Mouse (Mus musculus): ENCODE measurements at regions not wholly inside any gene's neighbourhood (a gene's known extent, or its start where the extent isn't known, plus 50 kb on each side); places are given as distances from the start of the nearest gene placed in this dataset.

- Histone ChIP-seq H3K4me2 (ENCODE audit: low read depth) (no peak overlapping the region), H3K36me3 (ENCODE audit: control insufficient read depth, insufficient read depth) (no peaks in the 10 kb centered on the region), H3K27me3 (ENCODE audit: control insufficient read depth, insufficient read depth, insufficient read length) (no peaks in the 10 kb centered on the region), H3K79me2 (ENCODE audit: control insufficient read depth, insufficient read depth) (no peaks in the 10 kb centered on the region), H3K4me3 (no peak overlapping the region), H3ac (ENCODE audit: control insufficient read depth, insufficient read length) (no peak overlapping the region)
- TF ChIP-seq MYOG (IDR thresholded peaks at IDR 0.05; ENCODE audit: control insufficient read depth in 1 of 3, insufficient read depth in 1 of 3, insufficient read length in 2 of 3, low read depth in 2 of 3) (no peak), REST (IDR thresholded peaks at IDR 0.05; ENCODE audit: insufficient read depth, insufficient read length) (no peak), USF1 (IDR thresholded peaks at IDR 0.05; ENCODE audit: low read depth) (no peak), POLR2A (IDR thresholded peaks at IDR 0.05; ENCODE audit: insufficient read length, low read depth) (no peak), MYOD1 (IDR thresholded peaks at IDR 0.05; ENCODE audit: control insufficient read depth in 1 of 3, insufficient read length in 2 of 3, low read depth in 2 of 3) (no peak), E2F4 (IDR thresholded peaks at IDR 0.05; ENCODE audit: insufficient read depth) (no peak), TCF3 (IDR thresholded peaks at IDR 0.05; ENCODE audit: insufficient read length, low read depth) (no peak), MAX (IDR thresholded peaks at IDR 0.05; ENCODE audit: low read depth) (no peak), CEBPB (IDR thresholded peaks at IDR 0.05; ENCODE audit: insufficient read depth, poor library complexity, severe bottlenecking) (no peak), POLR2AphosphoS2 (IDR thresholded peaks at IDR 0.05; ENCODE audit: insufficient read length, low read depth) (no peak)
These were observed 96.3 kb upstream of the Col5a2 start for GRCm38 (mm10) chr1:45599421-45599820.

GRCm38 (mm10) chr1:45600011-45600410 lies 96.9 kb upstream of the Col5a2 start:
- no peaks in the 10 kb centered on the region for H3K27me3 ChIP-seq (ENCODE audit: control insufficient read depth, insufficient read depth, insufficient read length)
- H3K36me3 ChIP-seq (ENCODE audit: control insufficient read depth, insufficient read depth): no peaks in the 10 kb centered on the region
- H3K4me2 ChIP-seq (ENCODE audit: low read depth): no peak overlapping the region
- no peaks in the 10 kb centered on the region for H3K79me2 ChIP-seq (ENCODE audit: control insufficient read depth, insufficient read depth)
- no peak overlapping the region for H3ac ChIP-seq (ENCODE audit: control insufficient read depth, insufficient read length)
- H3K4me3 ChIP-seq: no peak overlapping the region
- TF ChIP-seq SRF (IDR thresholded peaks at IDR 0.05; ENCODE audit: control insufficient read depth, insufficient read length, low read depth) (no peak), MAX (IDR thresholded peaks at IDR 0.05; ENCODE audit: low read depth) (no peak), MYOD1 (IDR thresholded peaks at IDR 0.05; ENCODE audit: control insufficient read depth in 1 of 3, insufficient read length in 2 of 3, low read depth in 2 of 3) (no peak), POLR2A (IDR thresholded peaks at IDR 0.05; ENCODE audit: insufficient read length, low read depth) (no peak), E2F4 (IDR thresholded peaks at IDR 0.05; ENCODE audit: insufficient read depth) (no peak), TCF3 (IDR thresholded peaks at IDR 0.05; ENCODE audit: insufficient read length, low read depth) (no peak), POLR2AphosphoS2 (IDR thresholded peaks at IDR 0.05; ENCODE audit: insufficient read length, low read depth) (no peak), MYOG (IDR thresholded peaks at IDR 0.05; ENCODE audit: control insufficient read depth in 1 of 3, insufficient read depth in 1 of 3, insufficient read length in 2 of 3, low read depth in 2 of 3) (no peak), TCF12 (IDR thresholded peaks at IDR 0.05; ENCODE audit: insufficient read depth, poor library complexity, severe bottlenecking) (no peak), CEBPB (IDR thresholded peaks at IDR 0.05; ENCODE audit: insufficient read depth, poor library complexity, severe bottlenecking) (no peak), REST (IDR thresholded peaks at IDR 0.05; ENCODE audit: insufficient read depth, insufficient read length) (no peak)

GRCm38 (mm10) chr1:45605571-45605970 lies 102.5 kb upstream of the Col5a2 start:
- H3ac ChIP-seq (ENCODE audit: control insufficient read depth, insufficient read length): no peak overlapping the region
- peak overlapping the region; percentile 49 for H3K4me2 ChIP-seq (ENCODE audit: low read depth)
- H3K4me3 ChIP-seq: no peak overlapping the region
- TF ChIP-seq E2F4 (IDR thresholded peaks at IDR 0.05; ENCODE audit: insufficient read depth) (no peak), POLR2AphosphoS2 (IDR thresholded peaks at IDR 0.05; ENCODE audit: insufficient read length, low read depth) (no peak), REST (IDR thresholded peaks at IDR 0.05; ENCODE audit: insufficient read depth, insufficient read length) (no peak), CEBPB (IDR thresholded peaks at IDR 0.05; ENCODE audit: insufficient read depth, poor library complexity, severe bottlenecking) (no peak), SRF (IDR thresholded peaks at IDR 0.05; ENCODE audit: control insufficient read depth, insufficient read length, low read depth) (no peak), TCF12 (IDR thresholded peaks at IDR 0.05; ENCODE audit: insufficient read depth, poor library complexity, severe bottlenecking) (no peak), POLR2A (IDR thresholded peaks at IDR 0.05; ENCODE audit: insufficient read length, low read depth) (no peak), MYOD1 (IDR thresholded peaks at IDR 0.05; ENCODE audit: control insufficient read depth in 1 of 3, insufficient read length in 2 of 3, low read depth in 2 of 3) (no peak), MYOG (IDR thresholded peaks at IDR 0.05; ENCODE audit: control insufficient read depth in 1 of 3, insufficient read depth in 1 of 3, insufficient read length in 2 of 3, low read depth in 2 of 3) (no peak)
- H3K79me2 ChIP-seq (ENCODE audit: control insufficient read depth, insufficient read depth): no peaks in the 10 kb centered on the region
- no peaks in the 10 kb centered on the region for H3K36me3 ChIP-seq (ENCODE audit: control insufficient read depth, insufficient read depth)
- H3K27me3 ChIP-seq (ENCODE audit: control insufficient read depth, insufficient read depth, insufficient read length): no peaks in the 10 kb centered on the region

- Histone ChIP-seq H3K79me2 (ENCODE audit: control insufficient read depth, insufficient read depth) (no peaks in the 10 kb centered on the region), H3K27me3 (ENCODE audit: control insufficient read depth, insufficient read depth, insufficient read length) (no peaks in the 10 kb centered on the region), H3K4me3 (no peak overlapping the region), H3K36me3 (ENCODE audit: control insufficient read depth, insufficient read depth) (no peaks in the 10 kb centered on the region), H3ac (ENCODE audit: control insufficient read depth, insufficient read length) (no peak overlapping the region), H3K4me2 (ENCODE audit: low read depth) (no peak overlapping the region)
- TF ChIP-seq TCF12 (IDR thresholded peaks at IDR 0.05; ENCODE audit: insufficient read depth, poor library complexity, severe bottlenecking) (no peak), CEBPB (IDR thresholded peaks at IDR 0.05; ENCODE audit: insufficient read depth, poor library complexity, severe bottlenecking) (no peak), USF1 (IDR thresholded peaks at IDR 0.05; ENCODE audit: low read depth) (no peak), SRF (IDR thresholded peaks at IDR 0.05; ENCODE audit: control insufficient read depth, insufficient read length, low read depth) (no peak), POLR2A (IDR thresholded peaks at IDR 0.05; ENCODE audit: insufficient read length, low read depth) (no peak), MYOG (IDR thresholded peaks at IDR 0.05; ENCODE audit: control insufficient read depth in 1 of 3, insufficient read depth in 1 of 3, insufficient read length in 2 of 3, low read depth in 2 of 3) (no peak), TCF3 (IDR thresholded peaks at IDR 0.05; ENCODE audit: insufficient read length, low read depth) (no peak), MAX (IDR thresholded peaks at IDR 0.05; ENCODE audit: low read depth) (no peak), E2F4 (IDR thresholded peaks at IDR 0.05; ENCODE audit: insufficient read depth) (no peak), MYOD1 (IDR thresholded peaks at IDR 0.05; ENCODE audit: control insufficient read depth in 1 of 3, insufficient read length in 2 of 3, low read depth in 2 of 3) (no peak), REST (IDR thresholded peaks at IDR 0.05; ENCODE audit: insufficient read depth, insufficient read length) (no peak)
These were observed 105.2 kb upstream of the Col5a2 start for GRCm38 (mm10) chr1:45608316-45608715.

- Histone ChIP-seq H3ac (ENCODE audit: control insufficient read depth, insufficient read length) (no peak overlapping the region), H3K4me3 (no peak overlapping the region), H3K27me3 (ENCODE audit: control insufficient read depth, insufficient read depth, insufficient read length) (no peaks in the 10 kb centered on the region), H3K4me2 (ENCODE audit: low read depth) (no peak overlapping the region), H3K79me2 (ENCODE audit: control insufficient read depth, insufficient read depth) (no peaks in the 10 kb centered on the region), H3K36me3 (ENCODE audit: control insufficient read depth, insufficient read depth) (no peaks in the 10 kb centered on the region)
- TF ChIP-seq MYOD1 (IDR thresholded peaks at IDR 0.05; ENCODE audit: control insufficient read depth in 1 of 3, insufficient read length in 2 of 3, low read depth in 2 of 3) (no peak), MAX (IDR thresholded peaks at IDR 0.05; ENCODE audit: low read depth) (no peak), USF1 (IDR thresholded peaks at IDR 0.05; ENCODE audit: low read depth) (no peak), SRF (IDR thresholded peaks at IDR 0.05; ENCODE audit: control insufficient read depth, insufficient read length, low read depth) (no peak), CEBPB (IDR thresholded peaks at IDR 0.05; ENCODE audit: insufficient read depth, poor library complexity, severe bottlenecking) (no peak), POLR2AphosphoS2 (IDR thresholded peaks at IDR 0.05; ENCODE audit: insufficient read length, low read depth) (no peak)
These were observed 115.9 kb upstream of the Col5a2 start for GRCm38 (mm10) chr1:45619008-45619407.

Measured in myocyte (in vitro differentiated cells).